Mouse (Mus musculus): ENCODE results near the gene Gm5741. TPM values are rescaled to one million over a fixed set of nuclear protein-coding genes. Genes with fewer than 3 reads are reported as not detected.
A peak's percentile ranks its signal among the peaks of the same experiment; 100 is the strongest.

The Gm5741 gene
- polyA plus RNA-seq, 1 experiment from 2014 or later, result not detected

- 35% methylated on average over 9 of the region's 9 CpGs for WGBS
- no peak for ATAC-seq (ENCODE audit: insufficient number of reproducible peaks, low FRiP score, low TSS enrichment, low read depth)
- H3K4me1 ChIP-seq, result peaks cover 17% of the 10 kb centered on the region; the same call in 1 of the 2 replicates
- peak overlapping the region; percentile 77 for H3K4me2 ChIP-seq
- H3K4me3 ChIP-seq, result peak overlapping the region; percentile 90
- peak overlapping the region; percentile 75; the same call in 1 of the 2 replicates for H3K9ac ChIP-seq
- H3K27ac ChIP-seq, result peak overlapping the region; percentile 94
- H3K36me3 ChIP-seq, result peaks cover 38% of the 10 kb centered on the region
- H3K9me3 ChIP-seq, result no peaks in the 10 kb centered on the region
- no peaks in the 10 kb centered on the region for H3K27me3 ChIP-seq
These were observed 4.7 kb upstream of the Gm5741 start for GRCm38 (mm10) chr8:85072364-85072929.

DNA sequence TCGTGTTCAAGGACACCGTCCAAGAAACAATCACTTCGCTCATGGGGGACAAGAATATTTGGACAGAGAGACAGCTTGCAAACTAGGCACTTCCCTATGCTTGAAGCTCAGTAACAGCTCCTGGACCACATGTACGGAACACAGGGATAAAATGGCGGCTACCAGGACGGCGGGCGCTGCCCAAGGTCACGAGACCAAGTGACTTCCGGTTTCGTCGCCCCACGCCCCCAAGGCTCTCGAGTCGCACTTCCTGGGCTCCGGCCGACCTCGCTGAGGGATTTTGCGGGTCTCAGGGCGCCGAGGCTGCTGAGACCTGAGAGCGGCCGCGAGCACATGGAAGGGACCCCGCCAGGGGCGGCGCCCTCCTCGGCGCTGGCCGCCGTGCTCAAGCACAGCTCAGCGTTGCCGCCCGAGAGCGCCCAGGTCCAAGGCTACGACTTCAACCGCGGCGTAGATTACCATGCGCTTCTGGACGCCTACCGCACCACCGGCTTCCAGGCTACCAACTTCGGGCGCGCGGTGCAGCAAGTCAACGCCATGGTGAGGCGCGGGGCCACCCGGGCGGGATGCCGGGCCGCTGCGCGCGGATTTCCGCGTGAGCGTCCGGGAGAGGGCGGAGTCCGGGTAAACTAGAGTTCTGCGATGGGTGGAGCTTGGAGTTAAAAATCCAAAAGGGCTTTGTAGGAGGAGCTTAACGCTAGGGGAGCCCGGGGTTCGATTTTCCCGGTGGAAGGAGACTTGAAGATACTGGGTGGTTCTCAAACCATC lies 3.9 kb upstream of the Gm5741 start, which contains the start of gene Dhps:
Gene Dhps, plus strand, starts transcription at position 244 of the 768 bp plus-strand sequence.
- no peaks in the 10 kb centered on the region for H3K27me3 ChIP-seq
- ATAC-seq (ENCODE audit: insufficient number of reproducible peaks, low FRiP score, low TSS enrichment, low read depth), result peak; percentile 87
- H3K4me1 ChIP-seq, result peaks cover 17% of the 10 kb centered on the region; the same call in 1 of the 2 replicates
- H3K9me3 ChIP-seq, result no peaks in the 10 kb centered on the region
- peak within 1 kb of the TSS; percentile 75 for H3K9ac ChIP-seq
- peak within 1 kb of the TSS; percentile 94 for H3K27ac ChIP-seq
- peak within 1 kb of the TSS; percentile 77 for H3K4me2 ChIP-seq
- peaks cover 43% of the 10 kb centered on the region for H3K36me3 ChIP-seq
- under 1% methylated on average over 68 of the region's 68 CpGs for WGBS
- H3K4me3 ChIP-seq, result peak within 1 kb of the TSS; percentile 90

DNA sequence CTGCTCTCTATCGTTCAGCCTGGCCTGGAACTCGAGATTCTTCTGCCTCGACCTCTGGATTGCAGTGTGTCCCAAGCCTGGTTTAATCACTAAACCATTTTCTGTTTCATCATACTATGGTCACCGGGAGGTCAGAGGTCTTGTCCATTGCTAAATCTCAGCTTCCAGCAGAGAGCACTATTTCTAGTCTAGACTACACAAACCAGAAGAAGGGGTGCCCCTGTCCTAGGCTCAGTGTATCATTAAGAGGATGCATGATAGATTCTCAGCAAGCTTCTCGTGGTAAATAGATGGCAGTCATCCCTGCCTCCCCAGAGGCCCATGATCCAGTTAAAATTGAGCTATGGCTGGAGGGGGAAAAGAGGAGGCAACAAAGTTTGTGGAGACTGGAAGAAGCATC lies 3.3 kb upstream of the Gm5741 start:
- Histone ChIP-seq H3K36me3 (peaks cover 43% of the 10 kb centered on the region), H3K4me3 (peak overlapping the region; percentile 90), H3K9ac (no peak overlapping the region), H3K27me3 (no peaks in the 10 kb centered on the region), H3K4me1 (peaks cover 17% of the 10 kb centered on the region; the same call in 1 of the 2 replicates), H3K4me2 (peak overlapping the region; percentile 77), H3K27ac (0 out of 2 replicates have a peak overlapping the region, but pooled peaks have one; percentile 94), H3K9me3 (no peaks in the 10 kb centered on the region)
- no peak for ATAC-seq (ENCODE audit: insufficient number of reproducible peaks, low FRiP score, low TSS enrichment, low read depth)
- 80% methylated on average over 5 of the region's 5 CpGs for WGBS

GRCm38 (mm10) chr8:85067155-85067554 lies 627 bp downstream of the Gm5741 start:
- no peak overlapping the region for H3K9ac ChIP-seq
- H3K27ac ChIP-seq, result no peak overlapping the region
- no peak overlapping the region for H3K4me3 ChIP-seq
- WGBS, result 91% methylated on average over 2 of the region's 2 CpGs
- ATAC-seq (ENCODE audit: insufficient number of reproducible peaks, low FRiP score, low TSS enrichment, low read depth), result no peak
- peaks cover 33% of the 10 kb centered on the region for H3K36me3 ChIP-seq
- peaks cover 5% of the 10 kb centered on the region; the same call in 1 of the 2 replicates for H3K4me1 ChIP-seq
- H3K27me3 ChIP-seq, result no peaks in the 10 kb centered on the region
- no peaks in the 10 kb centered on the region for H3K9me3 ChIP-seq
- no peak overlapping the region for H3K4me2 ChIP-seq

GRCm38 (mm10) chr8:85065213-85065612 lies 2.6 kb downstream of the Gm5741 start:
- Histone ChIP-seq H3K4me3 (no peak overlapping the region), H3K27me3 (no peaks in the 10 kb centered on the region), H3K9ac (no peak overlapping the region), H3K36me3 (peaks cover 33% of the 10 kb centered on the region), H3K4me2 (no peak overlapping the region), H3K9me3 (no peaks in the 10 kb centered on the region), H3K4me1 (peaks cover 13% of the 10 kb centered on the region), H3K27ac (no peak overlapping the region)
- 25% methylated on average over 2 of the region's 2 CpGs for WGBS
- ATAC-seq (ENCODE audit: insufficient number of reproducible peaks, low FRiP score, low TSS enrichment, low read depth), result no peak

DNA sequence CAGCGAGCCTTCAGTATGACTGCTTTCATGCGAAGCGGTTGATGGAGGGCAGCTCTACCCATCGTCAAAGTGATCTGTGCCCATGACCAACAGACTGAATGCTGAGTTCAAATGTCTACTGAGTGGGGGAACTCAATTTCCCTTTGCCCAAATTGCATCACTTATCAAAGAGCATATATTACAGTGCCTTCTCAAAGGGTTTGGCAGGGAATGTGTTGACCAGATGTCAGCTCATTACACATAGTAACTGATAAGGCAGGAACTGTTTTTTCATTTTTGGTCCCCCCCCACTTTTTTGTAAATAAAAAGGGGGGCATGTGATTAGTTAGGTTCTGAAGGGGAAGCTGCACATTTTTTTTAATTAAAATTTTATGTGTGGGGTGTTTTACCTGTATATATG lies 5.2 kb downstream of the Gm5741 start:
- WGBS, result 92% methylated on average over 4 of the region's 4 CpGs
- Histone ChIP-seq H3K9ac (no peak overlapping the region), H3K27ac (no peak overlapping the region), H3K9me3 (no peaks in the 10 kb centered on the region), H3K4me2 (no peak overlapping the region), H3K4me1 (peaks cover 13% of the 10 kb centered on the region), H3K36me3 (peaks cover 33% of the 10 kb centered on the region), H3K4me3 (no peak overlapping the region), H3K27me3 (no peaks in the 10 kb centered on the region)
- ATAC-seq (ENCODE audit: insufficient number of reproducible peaks, low FRiP score, low TSS enrichment, low read depth), result no peak

- peak within 1 kb of the TSS; percentile 47 for H3K9ac ChIP-seq
- peak within 1 kb of the TSS; percentile 65 for H3K4me3 ChIP-seq
- H3K9me3 ChIP-seq, result no peaks in the 10 kb centered on the region
- ATAC-seq (ENCODE audit: insufficient number of reproducible peaks, low FRiP score, low TSS enrichment, low read depth), result peak; percentile 84
- peak within 1 kb of the TSS; percentile 86 for H3K4me2 ChIP-seq
- H3K36me3 ChIP-seq, result peaks cover 30% of the 10 kb centered on the region
- H3K27ac ChIP-seq, result peak within 1 kb of the TSS; percentile 51
- WGBS, result under 1% methylated on average over 52 of the region's 53 CpGs
- peaks cover 13% of the 10 kb centered on the region for H3K4me1 ChIP-seq
- H3K27me3 ChIP-seq, result no peaks in the 10 kb centered on the region
These were observed 7.7 kb downstream of the Gm5741 start, which contains the start of gene Fbxw9 for GRCm38 (mm10) chr8:85059879-85060616. Fbxw9 (plus strand) TSS chr8:85060055.

- no peak for ATAC-seq (ENCODE audit: insufficient number of reproducible peaks, low FRiP score, low TSS enrichment, low read depth)
- WGBS, result 85% methylated on average over 7 of the region's 7 CpGs
- H3K27me3 ChIP-seq, result no peaks in the 10 kb centered on the region
These were observed 10.4 kb downstream of the Gm5741 start for GRCm38 (mm10) chr8:85057367-85057766.

DNA sequence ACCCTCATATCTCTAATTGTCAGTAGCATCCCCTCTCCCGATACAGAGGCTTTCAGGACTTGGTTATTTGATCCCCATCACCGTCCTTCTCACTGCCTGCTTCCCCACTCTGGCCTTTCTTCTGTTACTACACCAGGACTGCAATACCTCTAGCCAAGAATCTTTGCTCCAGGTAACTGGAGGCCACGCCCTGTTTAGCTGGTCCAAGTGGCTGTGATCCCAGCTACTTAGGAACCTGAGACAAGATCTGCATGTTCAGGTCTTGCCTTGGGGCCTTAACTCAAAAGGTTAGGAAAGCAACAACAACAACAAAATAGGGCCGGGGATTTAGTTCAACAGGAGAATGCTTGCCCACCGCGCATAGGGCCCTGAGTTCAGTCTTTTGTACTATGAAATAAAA lies 24.2 kb downstream of the Gm5741 start:
- WGBS, result 87% methylated on average over 6 of the region's 6 CpGs

More at GRCm38 (mm10) chr8:85057367-85057766, 10.4 kb downstream of the Gm5741 start:
- no peaks in the 10 kb centered on the region for H3K9me3 ChIP-seq
- H3K27ac ChIP-seq, result no peak overlapping the region
- no peak overlapping the region for H3K4me2 ChIP-seq
- peaks cover 13% of the 10 kb centered on the region for H3K4me1 ChIP-seq
- peaks cover 45% of the 10 kb centered on the region for H3K36me3 ChIP-seq
- H3K4me3 ChIP-seq, result no peak overlapping the region
- no peak overlapping the region for H3K9ac ChIP-seq

GRCm38 (mm10) chr8:85037681-85038531 lies 29.9 kb downstream of the Gm5741 start:
- Histone ChIP-seq H3K27me3 (no peaks in the 10 kb centered on the region), H3K4me1 (peaks cover 33% of the 10 kb centered on the region), H3K36me3 (peaks cover 38% of the 10 kb centered on the region), H3K4me3 (peak overlapping the region; percentile 77), H3K27ac (peak overlapping the region; percentile 100), H3K9me3 (no peaks in the 10 kb centered on the region), H3K9ac (peak overlapping the region; percentile 92), H3K4me2 (peak overlapping the region; percentile 86)
- under 1% methylated on average over 57 of the region's 57 CpGs for WGBS
- ATAC-seq (ENCODE audit: insufficient number of reproducible peaks, low FRiP score, low TSS enrichment, low read depth), result no peak

More for the DNA sequence above, 24.2 kb downstream of the Gm5741 start:
- no peak for ATAC-seq (ENCODE audit: insufficient number of reproducible peaks, low FRiP score, low TSS enrichment, low read depth)
- Histone ChIP-seq H3K27ac (no peak overlapping the region), H3K36me3 (peaks cover 86% of the 10 kb centered on the region), H3K27me3 (no peaks in the 10 kb centered on the region), H3K4me2 (no peak overlapping the region), H3K9ac (no peak overlapping the region), H3K4me1 (peaks cover 10% of the 10 kb centered on the region), H3K9me3 (no peaks in the 10 kb centered on the region), H3K4me3 (no peak overlapping the region)

DNA sequence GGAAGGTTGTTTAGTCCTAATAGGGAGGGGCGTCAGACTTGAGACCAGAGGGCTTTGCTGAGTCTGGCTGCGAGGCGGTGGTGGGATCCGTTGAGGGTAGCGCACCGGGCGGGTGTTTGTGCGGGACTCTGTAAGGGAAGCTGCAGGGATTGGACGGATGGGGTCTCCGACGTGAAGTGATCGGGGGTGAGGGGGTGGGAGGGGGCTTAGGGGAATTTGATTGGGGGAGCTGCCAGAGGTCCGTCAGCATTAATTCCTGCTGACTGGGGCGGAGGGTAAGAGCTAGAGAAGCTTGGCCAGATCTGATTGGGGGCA lies 30.5 kb downstream of the Gm5741 start:
- Histone ChIP-seq H3K36me3 (peaks cover 39% of the 10 kb centered on the region), H3K9ac (peak overlapping the region; percentile 92), H3K27me3 (no peaks in the 10 kb centered on the region), H3K4me3 (peak overlapping the region; percentile 77), H3K9me3 (no peaks in the 10 kb centered on the region), H3K4me1 (peaks cover 33% of the 10 kb centered on the region), H3K27ac (peak overlapping the region; percentile 100), H3K4me2 (peak overlapping the region; percentile 86)
- under 1% methylated on average over 14 of the region's 14 CpGs for WGBS
- ATAC-seq (ENCODE audit: insufficient number of reproducible peaks, low FRiP score, low TSS enrichment, low read depth), result peak; percentile 62

Measured in limb, embryonic 15.5 days (tissue).